ENCODE assay signal across 17 mouse cellular contexts in genomic region chr5:90026835-90027753, GRCm38 (mm10).
A peak's percentile ranks its signal among the peaks of the same experiment; 100 is the strongest.
DNase-seq lines count a peak whose midpoint lies in the region; ATAC-seq and TF ChIP-seq lines count a peak whose summit lies in the region.
"Had no signal": no experiment of that assay in that cellular context is flagged by ENCODE, and none has a peak within 500 bp of the region (broad histone marks: within the 10 kb centered on the region; RNA-seq: fewer than 3 reads in every experiment).

No protein-coding gene starts in this region.

- H3K9ac ChIP-seq in forebrain, embryonic 14.5 days (ENCODE audit: low read length) = no peak overlapping the region
- no peak overlapping the region for H3K9ac ChIP-seq in forebrain, postnatal 0 days
- no peak overlapping the region for H3K9ac ChIP-seq in neural tube, embryonic 13.5 days
- H3K9ac ChIP-seq: embryonic facial prominence, embryonic 12.5 days; liver, postnatal 0 days; stomach, embryonic 15.5 days had no signal

- TF ChIP-seq CTCF in forebrain, postnatal 0 days (IDR thresholded peaks at IDR 0.05; ENCODE audit: low read depth) = no peak

- peak; percentile 47 for DNase-seq in forebrain, embryonic 14.5 days (ENCODE audit: low spot score)
- DNase-seq in forebrain, embryonic 10.5 days (ENCODE audit: extremely low spot score, low spot score) = no peak
- DNase-seq in left cerebral cortex, adult 11 months (ENCODE audit: low spot score) = peak; percentile 23
- no peak for DNase-seq in left cerebral cortex, postnatal 4 days
- DNase-seq in forebrain, postnatal 0 days = peak; percentile 57
- no peak for DNase-seq in lung, postnatal 14 days
- DNase-seq in urinary bladder, adult 2 months (ENCODE audit: low spot score) = no peak
- DNase-seq: cerebellum, adult 2 months; gastrocnemius, postnatal 14 days; kidney, postnatal 4 days; liver, postnatal 0 days; thymus, postnatal 4 days had no signal

- no peaks in the 10 kb centered on the region for H3K4me1 ChIP-seq in forebrain, embryonic 14.5 days (ENCODE audit: control insufficient read depth, insufficient read depth, low read length)
- H3K4me1 ChIP-seq in forebrain, embryonic 10.5 days = no peaks in the 10 kb centered on the region; the same call in 1 of the 2 replicates
- no peaks in the 10 kb centered on the region for H3K4me1 ChIP-seq in forebrain, postnatal 0 days (ENCODE audit: insufficient read depth)
- peaks cover 4% of the 10 kb centered on the region; the same call in 1 of the 2 replicates for H3K4me1 ChIP-seq in neural tube, embryonic 13.5 days (replicated peaks)
- H3K4me1 ChIP-seq: embryonic facial prominence, embryonic 12.5 days; megakaryocyte, embryonic 14.5 days; stomach, embryonic 15.5 days had no signal

- no peak overlapping the region for H3K4me3 ChIP-seq in forebrain, embryonic 14.5 days (ENCODE audit: low read depth, low read length)
- no peak overlapping the region for H3K4me3 ChIP-seq in forebrain, embryonic 10.5 days
- H3K4me3 ChIP-seq in forebrain, postnatal 0 days (ENCODE audit: low read depth, low read length) = no peak overlapping the region
- no peak overlapping the region for H3K4me3 ChIP-seq in neural tube, embryonic 13.5 days
- H3K4me3 ChIP-seq: embryonic facial prominence, embryonic 12.5 days; megakaryocyte, embryonic 14.5 days; stomach, embryonic 15.5 days had no signal

- H3K27ac ChIP-seq in forebrain, embryonic 14.5 days (ENCODE audit: low read depth, low read length) = peak overlapping the region; percentile 40; the same call in 1 of the 2 replicates
- no peak overlapping the region for H3K27ac ChIP-seq in forebrain, embryonic 10.5 days
- H3K27ac ChIP-seq in forebrain, postnatal 0 days (ENCODE audit: low read depth, low read length) = peak overlapping the region; percentile 64
- H3K27ac ChIP-seq in neural tube, embryonic 13.5 days (replicated peaks) = no peak overlapping the region
- H3K27ac ChIP-seq: embryonic facial prominence, embryonic 12.5 days; stomach, embryonic 15.5 days had no signal

- no peaks in the 10 kb centered on the region for H3K27me3 ChIP-seq in forebrain, embryonic 14.5 days (replicated peaks; ENCODE audit: control insufficient read depth, insufficient read depth, low read length)
- H3K27me3 ChIP-seq in forebrain, embryonic 10.5 days (ENCODE audit: poor library complexity, severe bottlenecking) = no peaks in the 10 kb centered on the region
- no peaks in the 10 kb centered on the region for H3K27me3 ChIP-seq in forebrain, postnatal 0 days (ENCODE audit: insufficient read depth, low read length)
- H3K27me3 ChIP-seq in neural tube, embryonic 13.5 days = no peaks in the 10 kb centered on the region
- H3K27me3 ChIP-seq: embryonic facial prominence, embryonic 12.5 days; megakaryocyte, embryonic 14.5 days; stomach, embryonic 15.5 days had no signal

- no peaks in the 10 kb centered on the region for H3K9me3 ChIP-seq in forebrain, embryonic 14.5 days (replicated peaks; ENCODE audit: control insufficient read depth, low read length)
- no peaks in the 10 kb centered on the region for H3K9me3 ChIP-seq in forebrain, embryonic 10.5 days
- no peaks in the 10 kb centered on the region for H3K9me3 ChIP-seq in forebrain, postnatal 0 days (ENCODE audit: low read length)
- peaks cover 3% of the 10 kb centered on the region; the same call in 1 of the 2 replicates for H3K9me3 ChIP-seq in neural tube, embryonic 13.5 days
- H3K9me3 ChIP-seq: embryonic facial prominence, embryonic 12.5 days; stomach, embryonic 15.5 days had no signal

- 77% methylated on average over 17 of the region's 17 CpGs for WGBS in forebrain, embryonic 14.5 days
- 91% methylated on average over 17 of the region's 17 CpGs for WGBS in forebrain, embryonic 10.5 days
- WGBS in forebrain, postnatal 0 days = 56% methylated on average over 17 of the region's 17 CpGs
- WGBS in neural tube, embryonic 13.5 days = 58% methylated on average over 17 of the region's 17 CpGs

- peak; percentile 58; the same call in 1 of the 2 replicates for ATAC-seq in forebrain, embryonic 14.5 days
- peak; percentile 86 for ATAC-seq in forebrain, postnatal 0 days
- peak; percentile 61 for ATAC-seq in neural tube, embryonic 13.5 days (ENCODE audit: low read depth)
- ATAC-seq: intestine, postnatal 0 days; liver, postnatal 0 days had no signal

- no peaks in the 10 kb centered on the region for H3K36me3 ChIP-seq in forebrain, embryonic 14.5 days (ENCODE audit: control insufficient read depth, insufficient read depth, low read length)
- H3K36me3 ChIP-seq in forebrain, embryonic 10.5 days (replicated peaks) = no peaks in the 10 kb centered on the region
- H3K36me3 ChIP-seq in forebrain, postnatal 0 days (ENCODE audit: insufficient read depth) = no peaks in the 10 kb centered on the region
- H3K36me3 ChIP-seq in neural tube, embryonic 13.5 days = no peaks in the 10 kb centered on the region
- H3K36me3 ChIP-seq: embryonic facial prominence, embryonic 12.5 days; stomach, embryonic 15.5 days had no signal

- intact Hi-C loops in left cerebral cortex, postnatal 4 days (cut with DNase I) = no loop called here

- H3K4me2 ChIP-seq in forebrain, embryonic 14.5 days (ENCODE audit: low read length) = no peak overlapping the region
- no peak overlapping the region for H3K4me2 ChIP-seq in forebrain, postnatal 0 days (ENCODE audit: low read depth)
- H3K4me2 ChIP-seq in neural tube, embryonic 13.5 days = no peak overlapping the region; the same call in 1 of the 2 replicates
- H3K4me2 ChIP-seq: embryonic facial prominence, embryonic 12.5 days; stomach, embryonic 15.5 days had no signal

Comparison
In these comparisons a context has a peak if more than half of its experiments do, and no peak if none do; other contexts are left out.
1. DNase-seq: peak in forebrain, embryonic 14.5 days (single experiment), left cerebral cortex, adult 11 months (single experiment) and forebrain, postnatal 0 days (single experiment); none in forebrain, embryonic 10.5 days (single experiment), left cerebral cortex, postnatal 4 days (single experiment), lung, postnatal 14 days (single experiment) and urinary bladder, adult 2 months (single experiment).
2. H3K27ac ChIP-seq: peak in forebrain, embryonic 14.5 days (single experiment) and forebrain, postnatal 0 days (single experiment); none in forebrain, embryonic 10.5 days (single experiment) and neural tube, embryonic 13.5 days (single experiment).
3. Peak in every context shown above with its lines, with median percentiles within 50 percentile points of each other: ATAC-seq.